ENCODE assay signal across 9 mouse cellular contexts in the genomic region with DNA sequence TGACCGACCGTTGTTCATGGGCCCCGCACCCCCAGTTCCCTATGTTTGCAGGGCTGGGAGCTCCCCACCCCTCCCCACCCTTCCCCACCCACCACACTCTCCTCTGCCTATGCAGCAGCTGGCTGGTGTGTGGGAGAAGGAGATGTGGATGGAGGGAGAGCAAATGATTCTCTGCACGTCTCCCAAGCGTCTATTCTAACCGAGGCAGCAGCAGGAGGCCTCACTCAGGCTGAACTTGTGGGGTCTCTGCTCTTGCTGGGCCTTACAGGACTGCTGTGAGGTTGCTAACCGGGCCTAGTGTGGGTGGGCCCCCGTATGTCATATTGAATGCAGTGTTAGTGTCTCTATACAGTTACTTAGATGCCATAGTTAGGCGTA. TPM values are rescaled to one million over a fixed set of nuclear protein-coding genes. Genes with fewer than 3 reads are reported as not detected.
DNase-seq lines count a peak whose midpoint lies in the region; ATAC-seq and TF ChIP-seq lines count a peak whose summit lies in the region.
"Had no signal": no experiment of that assay in that cellular context is flagged by ENCODE, and none has a peak within 500 bp of the region (broad histone marks: within the 10 kb centered on the region; RNA-seq: fewer than 3 reads in every experiment).

No protein-coding gene starts in this region.

- no peak for DNase-seq in hindbrain, postnatal 0 days (ENCODE audit: low spot score)
- DNase-seq in neural tube, embryonic 10.5 days (ENCODE audit: extremely low spot score, low spot score) = no peak
- no peak for DNase-seq in gastrocnemius, postnatal 25 days

- ATAC-seq in hindbrain, embryonic 13.5 days (ENCODE audit: low FRiP score) = 0 out of 2 replicates have a peak, but pooled peaks have one; percentile 24
- ATAC-seq in hindbrain, postnatal 0 days = no peak
- no peak for ATAC-seq in neural tube, embryonic 13.5 days (ENCODE audit: low read depth)
- ATAC-seq in intestine, postnatal 0 days = no peak
- ATAC-seq in stomach, embryonic 15.5 days (ENCODE audit: insufficient read depth, low FRiP score, low read depth) = peak; percentile 11; the same call in 1 of the 2 replicates
- no peak for ATAC-seq in granulocyte monocyte progenitor cell, adult 5-6 weeks (replicated peaks; ENCODE audit: poor library complexity, severe bottlenecking)

- 64% methylated on average over 9 of the region's 9 CpGs for WGBS in hindbrain, embryonic 13.5 days
- WGBS in hindbrain, postnatal 0 days = 61% methylated on average over 9 of the region's 9 CpGs
- WGBS in neural tube, embryonic 13.5 days = 72% methylated on average over 9 of the region's 9 CpGs
- 55% methylated on average over 9 of the region's 9 CpGs for WGBS in intestine, postnatal 0 days
- WGBS in stomach, embryonic 15.5 days = 50% methylated on average over 9 of the region's 9 CpGs

- H3K9me3 ChIP-seq in hindbrain, embryonic 13.5 days = no peaks in the 10 kb centered on the region
- H3K9me3 ChIP-seq in hindbrain, postnatal 0 days (ENCODE audit: low read length) = no peaks in the 10 kb centered on the region
- no peaks in the 10 kb centered on the region for H3K9me3 ChIP-seq in neural tube, embryonic 13.5 days
- no peaks in the 10 kb centered on the region for H3K9me3 ChIP-seq in intestine, postnatal 0 days (ENCODE audit: control insufficient read depth)
- no peaks in the 10 kb centered on the region for H3K9me3 ChIP-seq in stomach, embryonic 15.5 days

- peak overlapping the region; percentile 46; the same call in 1 of the 2 replicates for H3K9ac ChIP-seq in hindbrain, embryonic 13.5 days
- H3K9ac ChIP-seq in hindbrain, postnatal 0 days (replicated peaks; ENCODE audit: low read length) = no peak overlapping the region
- H3K9ac ChIP-seq in neural tube, embryonic 13.5 days = 0 out of 2 replicates have a peak overlapping the region, but pooled peaks have one; percentile 35
- 0 out of 2 replicates have a peak overlapping the region, but pooled peaks have one; percentile 8 for H3K9ac ChIP-seq in intestine, postnatal 0 days (ENCODE audit: low read depth, low read length)
- no peak overlapping the region for H3K9ac ChIP-seq in stomach, embryonic 15.5 days

- H3K4me1 ChIP-seq in hindbrain, embryonic 13.5 days (replicated peaks) = peaks cover 23% of the 10 kb centered on the region
- H3K4me1 ChIP-seq in hindbrain, postnatal 0 days (ENCODE audit: insufficient read depth, low read length) = peaks cover 6% of the 10 kb centered on the region; the same call in 1 of the 2 replicates
- H3K4me1 ChIP-seq in neural tube, embryonic 13.5 days (replicated peaks) = peaks cover 30% of the 10 kb centered on the region
- H3K4me1 ChIP-seq in intestine, postnatal 0 days (replicated peaks; ENCODE audit: control insufficient read depth, insufficient read depth, low read length) = no peaks in the 10 kb centered on the region; the same call in 1 of the 2 replicates
- H3K4me1 ChIP-seq in stomach, embryonic 15.5 days = peaks cover 24% of the 10 kb centered on the region

- TF ChIP-seq CTCF in hindbrain, postnatal 0 days (IDR thresholded peaks at IDR 0.05; ENCODE audit: low read depth) = no peak
- no peak for TF ChIP-seq CTCF in intestine, postnatal 0 days (IDR thresholded peaks at IDR 0.05; ENCODE audit: low read depth)

- no peak overlapping the region for H3K4me3 ChIP-seq in hindbrain, embryonic 13.5 days
- no peak overlapping the region for H3K4me3 ChIP-seq in hindbrain, postnatal 0 days (ENCODE audit: low read length)
- H3K4me3 ChIP-seq in neural tube, embryonic 13.5 days = no peak overlapping the region
- no peak overlapping the region for H3K4me3 ChIP-seq in intestine, postnatal 0 days (ENCODE audit: low read depth, low read length)
- peak overlapping the region; percentile 22; the same call in 1 of the 2 replicates for H3K4me3 ChIP-seq in stomach, embryonic 15.5 days (replicated peaks)

- no peaks in the 10 kb centered on the region for H3K36me3 ChIP-seq in hindbrain, embryonic 13.5 days
- no peaks in the 10 kb centered on the region for H3K36me3 ChIP-seq in hindbrain, postnatal 0 days (ENCODE audit: insufficient read depth, low read length)
- no peaks in the 10 kb centered on the region for H3K36me3 ChIP-seq in neural tube, embryonic 13.5 days
- no peaks in the 10 kb centered on the region; the same call in 1 of the 2 replicates for H3K36me3 ChIP-seq in intestine, postnatal 0 days (ENCODE audit: control insufficient read depth, insufficient read depth)
- no peaks in the 10 kb centered on the region for H3K36me3 ChIP-seq in stomach, embryonic 15.5 days

- H3K27me3 ChIP-seq in hindbrain, embryonic 13.5 days = no peaks in the 10 kb centered on the region
- no peaks in the 10 kb centered on the region for H3K27me3 ChIP-seq in hindbrain, postnatal 0 days (ENCODE audit: insufficient read depth, low read length)
- no peaks in the 10 kb centered on the region for H3K27me3 ChIP-seq in neural tube, embryonic 13.5 days
- no peaks in the 10 kb centered on the region for H3K27me3 ChIP-seq in intestine, postnatal 0 days (replicated peaks; ENCODE audit: control insufficient read depth, insufficient read depth, low read length)
- H3K27me3 ChIP-seq in stomach, embryonic 15.5 days (replicated peaks) = no peaks in the 10 kb centered on the region

- no peak overlapping the region; the same call in 1 of the 2 replicates for H3K27ac ChIP-seq in hindbrain, embryonic 13.5 days
- no peak overlapping the region for H3K27ac ChIP-seq in hindbrain, postnatal 0 days
- H3K27ac ChIP-seq in neural tube, embryonic 13.5 days (replicated peaks) = peak overlapping the region; percentile 54
- no peak overlapping the region for H3K27ac ChIP-seq in intestine, postnatal 0 days (ENCODE audit: low read depth, low read length)
- peak overlapping the region; percentile 63 for H3K27ac ChIP-seq in stomach, embryonic 15.5 days

- no peak overlapping the region for H3K4me2 ChIP-seq in hindbrain, embryonic 13.5 days
- no peak overlapping the region for H3K4me2 ChIP-seq in hindbrain, postnatal 0 days (ENCODE audit: low read depth, low read length)
- H3K4me2 ChIP-seq in neural tube, embryonic 13.5 days = peak overlapping the region; percentile 4; the same call in 1 of the 2 replicates
- peak overlapping the region; percentile 46; the same call in 1 of the 2 replicates for H3K4me2 ChIP-seq in intestine, postnatal 0 days (replicated peaks; ENCODE audit: low read depth)
- peak overlapping the region; percentile 43 for H3K4me2 ChIP-seq in stomach, embryonic 15.5 days

RNA-seq across cellular contexts. Expression of a gene that starts 12.9 kb away (rescaled TPM):
- 2.0 and 2.7 TPM in 2 replicates for polyA plus RNA-seq in hindbrain, embryonic 13.5 days (2015; fragmentation: Nextera tagmentation; extraction: Ambion mirVana)
- not detected in 2 replicates for total RNA-seq in hindbrain, postnatal 0 days (2014; rRNA removed)
- polyA plus RNA-seq in hindbrain, postnatal 0 days (2015; fragmentation: Nextera tagmentation; extraction: Ambion mirVana) = 0.69 and 0.91 TPM in 2 replicates
- 1.7 and 2.8 TPM in 2 replicates for polyA plus RNA-seq in neural tube, embryonic 13.5 days (2015; fragmentation: Nextera tagmentation; extraction: Ambion mirVana)
- 0.53 and 0.72 TPM in 2 replicates for polyA plus RNA-seq in intestine, postnatal 0 days (2015; fragmentation: Nextera tagmentation; extraction: Ambion mirVana)
- 1.5 and 1.6 TPM in 2 replicates for polyA plus RNA-seq in stomach, embryonic 15.5 days (2015; fragmentation: Nextera tagmentation; extraction: Ambion mirVana)
- not detected in 2 replicates for total RNA-seq in granulocyte monocyte progenitor cell, adult 5-6 weeks (2014; fragmentation: Nextera tagmentation)
- 1.0 TPM in 1 of 2 replicates, not detected in the other for total RNA-seq in granulocyte monocyte progenitor cell, adult 5-6 weeks (2017)
- not detected for total RNA-seq in gastrocnemius, postnatal 25 days (2021)
- total RNA-seq: gastrocnemius, postnatal 36 days had no signal

RNA-seq across cellular contexts. Expression of a gene that starts 37.4 kb away (rescaled TPM):
- polyA plus RNA-seq in hindbrain, embryonic 13.5 days (2015; fragmentation: Nextera tagmentation; extraction: Ambion mirVana) = 45.4 and 54.0 TPM in 2 replicates
- total RNA-seq in hindbrain, postnatal 0 days (2014; rRNA removed) = 64.6 and 68.8 TPM in 2 replicates
- polyA plus RNA-seq in hindbrain, postnatal 0 days (2015; fragmentation: Nextera tagmentation; extraction: Ambion mirVana) = 28.2 and 29.8 TPM in 2 replicates
- polyA plus RNA-seq in neural tube, embryonic 13.5 days (2015; fragmentation: Nextera tagmentation; extraction: Ambion mirVana) = 43.2 and 44.2 TPM in 2 replicates
- 25.4 and 30.7 TPM in 2 replicates for polyA plus RNA-seq in intestine, postnatal 0 days (2015; fragmentation: Nextera tagmentation; extraction: Ambion mirVana)
- polyA plus RNA-seq in stomach, embryonic 15.5 days (2015; fragmentation: Nextera tagmentation; extraction: Ambion mirVana) = 29.7 and 29.9 TPM in 2 replicates
- 31.9 and 49.3 TPM in 2 replicates for total RNA-seq in granulocyte monocyte progenitor cell, adult 5-6 weeks (2014; fragmentation: Nextera tagmentation)
- total RNA-seq in granulocyte monocyte progenitor cell, adult 5-6 weeks (2017) = 62.6 and 66.5 TPM in 2 replicates
- total RNA-seq in gastrocnemius, postnatal 25 days (2021) = 100 to 1,000 TPM; 329 to 377 TPM

Comparison
In these comparisons a context has a peak if more than half of its experiments do, and no peak if none do; other contexts are left out.
1. ATAC-seq: peak in hindbrain, embryonic 13.5 days (single experiment) and stomach, embryonic 15.5 days (single experiment); none in hindbrain, postnatal 0 days (single experiment), neural tube, embryonic 13.5 days (single experiment), intestine, postnatal 0 days (single experiment) and granulocyte monocyte progenitor cell, adult 5-6 weeks (single experiment).
2. H3K9ac ChIP-seq: peak in hindbrain, embryonic 13.5 days (single experiment), neural tube, embryonic 13.5 days (single experiment) and intestine, postnatal 0 days (single experiment); none in hindbrain, postnatal 0 days (single experiment) and stomach, embryonic 15.5 days (single experiment).
3. H3K27ac ChIP-seq: peak in neural tube, embryonic 13.5 days (single experiment) and stomach, embryonic 15.5 days (single experiment); none in hindbrain, embryonic 13.5 days (single experiment), hindbrain, postnatal 0 days (single experiment) and intestine, postnatal 0 days (single experiment).
4. H3K4me2 ChIP-seq: peak in neural tube, embryonic 13.5 days (single experiment), intestine, postnatal 0 days (single experiment) and stomach, embryonic 15.5 days (single experiment); none in hindbrain, embryonic 13.5 days (single experiment) and hindbrain, postnatal 0 days (single experiment).